Mouse (Mus musculus) hindbrain, embryonic 12.5 days (tissue): Measurements from ENCODE around the gene Zfyve21. TPM values are rescaled to one million over a fixed set of nuclear protein-coding genes. Genes with fewer than 3 reads are reported as not detected.

Source experiments
- ATAC-seq: fragments of 200-750 bp; cut with Nextera tagmentation; 2 replicates; pipeline ENCODE4 v1.8.0; 2017; ENCODE audit warnings: moderate TSS enrichment; ENCODE audit not compliant: low FRiP score
- H3K27ac ChIP-seq: fragments of 300-500 bp; sonication (generic); 2 replicates; pipeline ENCODE4 v1.5.1; 2016; ENCODE audit warnings: mild to moderate bottlenecking
- H3K27me3 ChIP-seq: fragments of 300-500 bp; sonication (generic); 2 replicates; pipeline ENCODE4 v1.6.1; 2016; ENCODE audit warnings: mild to moderate bottlenecking
- H3K36me3 ChIP-seq: fragments of 300-500 bp; sonication (generic); 2 replicates; pipeline ENCODE4 v1.6.1; 2016; ENCODE audit warnings: mild to moderate bottlenecking
- H3K4me1 ChIP-seq: fragments of 300-500 bp; sonication (generic); 2 replicates; pipeline ENCODE4 v1.6.1; 2016
- H3K4me2 ChIP-seq: fragments of 300-500 bp; sonication (generic); replicated peaks from 2 replicates; pipeline ENCODE4 v1.6.1; 2016; ENCODE audit warnings: mild to moderate bottlenecking
- H3K4me3 ChIP-seq: fragments of 300-500 bp; sonication (generic); 2 replicates; pipeline ENCODE4 v1.5.1; 2016; ENCODE audit warnings: mild to moderate bottlenecking
- H3K9ac ChIP-seq: fragments of 300-500 bp; sonication (generic); 2 replicates; pipeline ENCODE4 v1.6.1; 2016; ENCODE audit warnings: mild to moderate bottlenecking, moderate library complexity
- H3K9me3 ChIP-seq: fragments of 300-500 bp; sonication (generic); replicated peaks from 2 replicates; pipeline ENCODE4 v1.6.1; 2016; ENCODE audit warnings: mild to moderate bottlenecking
- WGBS: fragments of 180-500 bp; shearing (Covaris S2); methylation state at CpG from one replicate; pipeline ENCODE4 v1.1.7; 2016; 5-methylcytosine and 5-hydroxymethylcytosine counted together
- polyA plus RNA-seq: library from polyadenylated mRNA; unstranded; fragments of >200 nt; fragmentation: Nextera tagmentation; extraction: Ambion mirVana; gene quantifications from 2 replicates; pipeline ENCODE4 v1.2.1, GENCODE M21; 2016

Gene Zfyve21
- polyA plus RNA-seq, 1 experiment from 2014 or later: 56.8 TPM

GRCm38 (mm10) chr12:111787015-111787414, 27.0 kb upstream of the Zfyve21 start:
- no peak overlapping the region for H3K4me2 ChIP-seq
- H3K9me3 ChIP-seq: no peaks in the 10 kb centered on the region
- no peaks in the 10 kb centered on the region for H3K27me3 ChIP-seq
- no peak overlapping the region for H3K27ac ChIP-seq
- ATAC-seq: no peak
- no peak overlapping the region for H3K4me3 ChIP-seq
- no peaks in the 10 kb centered on the region for H3K4me1 ChIP-seq
- 95% methylated on average over 6 of the region's 6 CpGs for WGBS
- peaks cover 98% of the 10 kb centered on the region for H3K36me3 ChIP-seq
- no peak overlapping the region for H3K9ac ChIP-seq

GRCm38 (mm10) chr12:111790090-111790489, 23.9 kb upstream of the Zfyve21 start:
- no peaks in the 10 kb centered on the region for H3K27me3 ChIP-seq
- ATAC-seq: no peak
- H3K27ac ChIP-seq: no peak overlapping the region
- peaks cover 98% of the 10 kb centered on the region for H3K36me3 ChIP-seq
- no peak overlapping the region for H3K4me2 ChIP-seq
- H3K9me3 ChIP-seq: no peaks in the 10 kb centered on the region
- no peaks in the 10 kb centered on the region for H3K4me1 ChIP-seq
- no peak overlapping the region for H3K9ac ChIP-seq
- H3K4me3 ChIP-seq: no peak overlapping the region
- 95% methylated on average over 5 of the region's 5 CpGs for WGBS

GRCm38 (mm10) chr12:111790631-111791030, 23.3 kb upstream of the Zfyve21 start:
- Histone ChIP-seq H3K4me2 (no peak overlapping the region), H3K4me3 (no peak overlapping the region), H3K4me1 (no peaks in the 10 kb centered on the region), H3K27me3 (no peaks in the 10 kb centered on the region), H3K9me3 (no peaks in the 10 kb centered on the region), H3K27ac (no peak overlapping the region), H3K9ac (no peak overlapping the region), H3K36me3 (peaks cover 98% of the 10 kb centered on the region)
- WGBS: 94% methylated on average over 7 of the region's 7 CpGs
- ATAC-seq: no peak

GRCm38 (mm10) chr12:111791474-111792104, 22.4 kb upstream of the Zfyve21 start:
- WGBS: 89% methylated on average over 13 of the region's 13 CpGs
- no peak overlapping the region for H3K4me3 ChIP-seq
- ATAC-seq: no peak
- no peak overlapping the region for H3K9ac ChIP-seq
- H3K27ac ChIP-seq: no peak overlapping the region
- no peaks in the 10 kb centered on the region for H3K4me1 ChIP-seq
- H3K9me3 ChIP-seq: no peaks in the 10 kb centered on the region
- no peak overlapping the region for H3K4me2 ChIP-seq
- no peaks in the 10 kb centered on the region for H3K27me3 ChIP-seq
- H3K36me3 ChIP-seq: peaks cover 98% of the 10 kb centered on the region

GRCm38 (mm10) chr12:111794102-111794501, 19.9 kb upstream of the Zfyve21 start:
- Histone ChIP-seq H3K4me1 (no peaks in the 10 kb centered on the region), H3K4me3 (no peak overlapping the region), H3K9me3 (no peaks in the 10 kb centered on the region), H3K4me2 (no peak overlapping the region), H3K27ac (no peak overlapping the region), H3K36me3 (peaks cover 83% of the 10 kb centered on the region), H3K27me3 (no peaks in the 10 kb centered on the region), H3K9ac (no peak overlapping the region)
- 77% methylated on average over 22 of the region's 22 CpGs for WGBS
- ATAC-seq: no peak

GRCm38 (mm10) chr12:111794526-111795179, 19.3 kb upstream of the Zfyve21 start:
- H3K9me3 ChIP-seq: no peaks in the 10 kb centered on the region
- H3K9ac ChIP-seq: no peak overlapping the region
- no peak overlapping the region for H3K4me2 ChIP-seq
- WGBS: 94% methylated on average over 18 of the region's 18 CpGs
- ATAC-seq: no peak
- no peaks in the 10 kb centered on the region for H3K4me1 ChIP-seq
- no peak overlapping the region for H3K4me3 ChIP-seq
- no peak overlapping the region for H3K27ac ChIP-seq
- no peaks in the 10 kb centered on the region for H3K27me3 ChIP-seq
- H3K36me3 ChIP-seq: peaks cover 77% of the 10 kb centered on the region

GRCm38 (mm10) chr12:111795180-111795895, 18.6 kb upstream of the Zfyve21 start:
- no peak overlapping the region for H3K27ac ChIP-seq
- no peaks in the 10 kb centered on the region for H3K27me3 ChIP-seq
- H3K9me3 ChIP-seq: no peaks in the 10 kb centered on the region
- no peak overlapping the region for H3K9ac ChIP-seq
- no peak overlapping the region for H3K4me3 ChIP-seq
- no peaks in the 10 kb centered on the region for H3K4me1 ChIP-seq
- peaks cover 76% of the 10 kb centered on the region for H3K36me3 ChIP-seq
- no peak for ATAC-seq
- 91% methylated on average over 28 of the region's 28 CpGs for WGBS
- H3K4me2 ChIP-seq: no peak overlapping the region

- WGBS: 91% methylated on average over 8 of the region's 8 CpGs
- Histone ChIP-seq H3K9ac (no peak overlapping the region), H3K27me3 (no peaks in the 10 kb centered on the region), H3K36me3 (peaks cover 73% of the 10 kb centered on the region), H3K9me3 (no peaks in the 10 kb centered on the region), H3K27ac (no peak overlapping the region), H3K4me1 (no peaks in the 10 kb centered on the region), H3K4me2 (no peak overlapping the region), H3K4me3 (no peak overlapping the region)
- no peak for ATAC-seq
Observed at GRCm38 (mm10) chr12:111797251-111797650, 16.7 kb upstream of the Zfyve21 start.

- no peak overlapping the region for H3K27ac ChIP-seq
- no peak for ATAC-seq
- no peaks in the 10 kb centered on the region for H3K27me3 ChIP-seq
- H3K36me3 ChIP-seq: peaks cover 75% of the 10 kb centered on the region
- WGBS: 94% methylated on average over 13 of the region's 13 CpGs
- H3K9ac ChIP-seq: no peak overlapping the region
- H3K4me2 ChIP-seq: no peak overlapping the region
- no peaks in the 10 kb centered on the region for H3K9me3 ChIP-seq
- no peak overlapping the region for H3K4me3 ChIP-seq
- no peaks in the 10 kb centered on the region for H3K4me1 ChIP-seq
Observed at GRCm38 (mm10) chr12:111798493-111798892, 15.5 kb upstream of the Zfyve21 start.

GRCm38 (mm10) chr12:111800459-111801183, 13.3 kb upstream of the Zfyve21 start:
- Histone ChIP-seq H3K27me3 (no peaks in the 10 kb centered on the region), H3K9ac (no peak overlapping the region), H3K36me3 (peaks cover 75% of the 10 kb centered on the region), H3K27ac (no peak overlapping the region), H3K4me1 (no peaks in the 10 kb centered on the region), H3K9me3 (no peaks in the 10 kb centered on the region), H3K4me3 (no peak overlapping the region), H3K4me2 (no peak overlapping the region)
- WGBS: 92% methylated on average over 10 of the region's 10 CpGs
- no peak for ATAC-seq

GRCm38 (mm10) chr12:111803538-111803937, 10.4 kb upstream of the Zfyve21 start:
- H3K9ac ChIP-seq: no peak overlapping the region
- no peaks in the 10 kb centered on the region for H3K4me1 ChIP-seq
- H3K9me3 ChIP-seq: no peaks in the 10 kb centered on the region
- no peaks in the 10 kb centered on the region for H3K27me3 ChIP-seq
- H3K36me3 ChIP-seq: peaks cover 86% of the 10 kb centered on the region
- 85% methylated on average over 5 of the region's 5 CpGs for WGBS
- H3K4me2 ChIP-seq: no peak overlapping the region
- no peak for ATAC-seq
- no peak overlapping the region for H3K27ac ChIP-seq
- no peak overlapping the region for H3K4me3 ChIP-seq

GRCm38 (mm10) chr12:111808775-111809174, 5.2 kb upstream of the Zfyve21 start:
- Histone ChIP-seq H3K4me2 (no peak overlapping the region), H3K4me1 (peaks cover 23% of the 10 kb centered on the region), H3K27ac (0 out of 2 replicates have a peak overlapping the region, but pooled peaks have one; percentile 18), H3K36me3 (peaks cover 53% of the 10 kb centered on the region), H3K27me3 (no peaks in the 10 kb centered on the region), H3K4me3 (no peak overlapping the region), H3K9me3 (no peaks in the 10 kb centered on the region), H3K9ac (peak overlapping the region; percentile 2; the same call in 1 of the 2 replicates)
- ATAC-seq: no peak
- WGBS: 92% methylated on average over 6 of the region's 6 CpGs
